Mouse (Mus musculus): Measurements from ENCODE around the gene Gnb3.
"Not testable (repeated sequence)": the region's sequence is repeated elsewhere in the genome, so short reads cannot be mapped to it uniquely, and the experiment has no call there.

Gnb3 gene

DNA sequence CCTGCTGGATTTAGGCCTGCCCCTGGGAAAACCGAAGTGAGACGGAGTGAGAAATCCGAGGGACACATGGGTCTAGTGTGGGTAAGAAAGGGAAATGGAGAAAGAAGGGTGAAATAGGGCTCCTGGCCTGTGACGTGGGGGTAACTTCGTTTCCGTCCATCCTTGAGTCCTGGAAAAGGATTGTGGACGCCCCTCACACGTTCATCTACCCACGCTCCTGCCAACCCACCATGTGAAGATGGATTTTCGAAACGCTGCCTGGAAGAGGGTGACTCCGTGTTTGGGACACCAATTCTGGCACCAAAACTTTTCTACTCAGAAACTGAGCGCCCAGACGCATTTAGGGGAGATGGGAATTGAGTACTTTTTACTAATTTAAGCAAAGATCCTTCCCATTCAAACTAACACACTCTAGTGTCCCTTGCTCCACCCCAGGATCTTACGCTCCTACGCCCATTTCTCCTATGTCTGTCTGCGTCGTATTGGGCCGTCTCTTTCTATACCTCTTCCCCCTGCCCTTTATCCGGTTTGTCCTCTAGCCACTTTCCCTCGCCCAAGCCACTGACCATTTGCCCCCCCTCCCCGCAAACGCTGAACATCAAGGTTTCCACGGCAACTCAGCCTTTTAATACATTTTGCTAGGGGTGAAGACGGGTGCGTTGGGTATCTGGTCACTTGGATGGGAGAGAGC, 17.9 kb upstream of the Gnb3 start:
- no peak for DNase-seq (ENCODE audit: low spot score in 2 of 2)

DNA sequence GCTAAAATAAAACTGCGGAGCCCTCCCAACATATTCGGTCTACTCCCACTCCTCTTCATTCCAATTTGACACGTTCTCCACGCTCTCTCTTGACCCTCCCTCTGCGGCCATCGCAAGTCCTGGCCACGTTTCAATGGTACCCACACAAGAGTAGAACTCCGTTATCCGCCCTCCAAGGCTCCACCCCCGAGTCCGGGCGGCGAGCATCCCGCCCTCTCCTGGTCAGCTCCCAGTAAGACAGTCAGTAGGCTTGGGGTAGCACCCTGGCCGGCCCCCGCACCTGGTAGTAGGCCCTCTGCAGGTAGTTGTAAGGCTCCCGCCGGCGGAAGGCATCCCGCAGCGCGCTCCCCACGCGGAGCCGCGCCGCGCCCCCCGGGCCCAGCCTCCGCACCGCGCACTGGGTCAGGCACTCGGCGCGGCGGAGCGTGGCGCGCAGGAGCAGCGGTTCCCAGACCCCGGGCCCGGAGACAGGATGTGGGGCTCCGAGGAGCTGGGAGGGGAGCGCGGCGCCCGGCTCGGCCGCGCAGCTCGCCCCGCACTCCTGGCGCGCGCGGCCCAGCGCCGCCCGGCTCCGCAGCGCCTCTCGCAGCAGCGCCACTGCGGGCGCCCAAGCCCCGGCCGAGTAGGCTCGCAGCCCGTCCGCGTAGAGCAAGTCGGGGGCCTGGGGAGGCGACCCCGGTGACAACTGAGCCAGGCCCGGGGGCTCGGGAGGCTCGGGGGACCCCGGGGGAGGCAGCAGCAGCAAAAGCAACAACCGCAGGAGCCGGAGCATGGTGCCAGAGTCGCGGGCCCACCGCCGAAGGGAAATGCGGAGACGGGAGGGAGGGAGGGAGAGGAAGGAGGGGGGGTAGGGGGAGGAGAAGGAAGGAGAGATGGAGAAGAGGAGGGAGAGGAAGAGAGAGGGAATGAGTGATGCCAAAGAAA, 17.1 kb upstream of the Gnb3 start, which contains the start of gene P3h3:
P3h3 (minus strand) TSS at position 837 of the 924 bp plus-strand sequence.
- DNase-seq (ENCODE audit: low spot score in 2 of 2): peak; percentile 55 to 76

DNA sequence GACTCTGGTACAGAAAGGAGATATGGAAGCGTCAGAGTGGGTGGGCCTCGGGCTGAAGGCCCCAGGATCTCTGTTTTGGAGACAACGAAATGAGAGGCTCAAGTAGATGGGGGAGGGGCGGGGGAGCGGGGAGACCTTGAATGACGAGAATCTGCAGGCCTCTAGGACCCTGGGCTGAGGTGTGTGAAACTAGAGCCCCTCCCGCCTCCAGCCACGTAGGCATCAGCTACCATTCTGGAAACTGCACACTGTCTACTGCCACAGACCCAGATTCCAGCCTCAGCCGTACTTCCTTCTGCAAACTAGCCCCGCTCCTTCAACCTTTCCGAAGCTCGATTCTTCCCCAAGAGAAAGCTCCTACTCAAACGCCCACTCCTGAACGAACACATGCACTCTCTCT, 16.2 kb upstream of the Gnb3 start:
- DNase-seq (ENCODE audit: low spot score in 2 of 2): no peak

DNA sequence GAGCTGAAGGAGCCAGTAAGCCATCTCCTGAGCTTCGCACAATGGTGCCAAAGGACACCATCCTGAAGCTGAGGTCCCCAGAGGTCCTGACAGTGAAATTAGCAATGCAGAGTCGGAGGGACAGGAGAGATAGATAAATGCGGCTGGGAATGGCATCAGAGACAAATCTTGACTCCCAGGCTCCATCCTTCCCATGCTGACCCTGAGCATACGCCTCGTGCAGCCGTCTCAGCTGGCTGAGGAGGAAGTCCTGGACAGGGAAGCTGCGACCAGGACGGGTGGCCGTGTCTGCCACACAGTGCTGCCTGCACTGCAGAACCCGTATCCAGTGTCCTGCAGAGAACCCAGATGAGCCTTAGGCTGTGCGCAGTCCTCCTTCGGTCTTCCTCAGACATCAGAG, 14.6 kb upstream of the Gnb3 start:
- no peak for DNase-seq (ENCODE audit: low spot score in 2 of 2)

DNA sequence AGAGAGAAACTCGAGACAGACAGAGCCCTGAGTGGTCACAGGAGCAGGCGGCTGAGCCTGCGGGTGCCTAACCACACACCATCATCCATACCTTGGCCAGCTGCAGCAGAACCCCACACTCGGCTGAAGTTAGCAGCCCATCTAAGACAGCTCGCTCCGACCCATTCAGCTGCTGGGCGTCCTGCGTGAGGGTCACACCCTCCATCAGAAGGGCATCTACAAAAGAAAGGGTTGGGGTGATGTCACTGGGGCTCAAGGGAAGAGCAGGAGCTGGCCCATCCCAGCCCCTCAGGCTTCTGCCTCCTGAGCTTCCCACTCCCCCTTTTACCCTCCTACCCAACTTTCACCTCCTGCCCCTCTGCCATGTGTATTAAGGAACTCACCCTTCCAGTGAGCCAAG, 10.5 kb upstream of the Gnb3 start:
- DNase-seq (ENCODE audit: low spot score in 2 of 2): no peak

DNA sequence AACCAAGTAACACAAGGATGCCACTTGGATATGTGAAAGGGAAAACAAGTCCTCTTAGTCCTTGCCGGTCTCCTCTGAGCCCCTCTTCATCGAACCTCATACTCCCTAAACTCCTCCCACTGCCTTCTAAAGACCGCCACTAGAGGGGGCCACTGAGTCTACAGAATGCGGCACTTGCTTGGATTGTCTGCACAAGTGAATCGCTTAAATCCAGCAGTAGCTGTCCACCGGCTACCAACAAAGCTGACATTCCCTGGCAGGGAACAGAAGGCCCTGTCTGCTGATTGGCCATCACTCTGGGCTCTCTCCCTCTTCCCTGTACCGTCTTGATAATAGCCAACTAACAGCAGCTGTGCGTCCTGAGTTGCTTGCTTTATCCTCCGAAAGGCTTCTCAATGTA, 7.2 kb upstream of the Gnb3 start:
- peak; percentile 85 to 92 for DNase-seq (ENCODE audit: low spot score in 2 of 2)

DNA sequence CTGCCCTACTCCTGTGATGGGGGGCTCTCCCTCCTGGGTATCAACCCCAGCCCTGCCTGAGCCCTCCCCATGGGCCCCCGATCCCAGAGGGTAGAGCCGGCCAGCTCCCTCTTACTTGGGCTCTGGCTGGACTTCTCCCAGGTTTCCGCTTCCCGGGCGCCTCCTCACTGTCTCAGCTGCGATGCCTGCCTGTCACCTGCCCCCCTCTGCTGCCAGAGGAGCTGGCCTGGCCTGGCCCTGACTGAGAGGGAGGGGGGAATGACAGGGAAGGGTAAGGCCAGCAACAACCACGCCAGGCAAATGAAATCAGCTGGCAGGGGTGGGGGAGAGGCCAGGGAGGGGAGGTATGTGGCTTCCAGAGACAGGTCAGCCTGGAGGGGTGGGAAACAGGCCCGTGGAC, 270 bp downstream of the Gnb3 start:
- no peak for DNase-seq (ENCODE audit: low spot score in 2 of 2)

DNA sequence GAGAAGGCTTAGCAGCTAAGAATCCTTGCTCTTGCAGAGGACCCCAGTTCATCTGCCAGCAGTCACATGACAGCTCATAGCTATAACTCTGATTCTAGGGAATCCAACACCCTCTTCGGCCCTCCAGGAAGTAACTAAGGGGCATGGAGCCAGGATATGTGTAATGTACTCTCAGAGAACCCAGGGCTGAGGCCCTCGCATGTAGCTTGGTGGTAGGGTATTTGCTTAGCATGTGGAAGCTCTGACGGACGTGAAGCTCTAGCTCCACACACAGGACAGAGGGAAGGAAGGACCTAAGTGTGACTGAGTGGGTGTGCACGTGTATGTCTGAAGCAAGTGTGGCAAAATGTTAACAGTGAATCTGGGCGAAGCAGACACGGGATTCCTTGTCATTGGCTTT, 3.7 kb downstream of the Gnb3 start:
- DNase-seq (ENCODE audit: low spot score in 2 of 2): no peak

DNA sequence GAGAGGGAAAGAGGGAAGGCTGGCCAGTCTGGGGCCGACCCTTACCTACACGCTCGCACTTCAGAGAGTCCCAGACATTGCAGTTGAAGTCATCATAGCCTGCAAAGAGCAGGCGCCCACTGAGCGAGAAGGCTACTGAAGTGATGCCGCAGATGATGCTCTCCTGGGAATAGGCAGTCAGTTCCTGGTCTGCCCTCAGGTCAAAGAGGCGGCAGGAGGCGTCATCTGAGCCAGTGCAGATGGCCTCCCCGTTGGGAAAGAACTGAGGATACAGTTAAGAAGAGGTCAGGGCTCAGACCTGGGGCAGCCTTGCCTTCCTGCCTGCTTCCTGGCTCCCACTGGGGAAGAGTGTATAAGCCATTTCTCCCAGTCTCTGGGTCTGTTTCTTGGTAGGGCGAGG, 4.5 kb downstream of the Gnb3 start:
- no peak for DNase-seq (ENCODE audit: low spot score in 2 of 2)

DNA sequence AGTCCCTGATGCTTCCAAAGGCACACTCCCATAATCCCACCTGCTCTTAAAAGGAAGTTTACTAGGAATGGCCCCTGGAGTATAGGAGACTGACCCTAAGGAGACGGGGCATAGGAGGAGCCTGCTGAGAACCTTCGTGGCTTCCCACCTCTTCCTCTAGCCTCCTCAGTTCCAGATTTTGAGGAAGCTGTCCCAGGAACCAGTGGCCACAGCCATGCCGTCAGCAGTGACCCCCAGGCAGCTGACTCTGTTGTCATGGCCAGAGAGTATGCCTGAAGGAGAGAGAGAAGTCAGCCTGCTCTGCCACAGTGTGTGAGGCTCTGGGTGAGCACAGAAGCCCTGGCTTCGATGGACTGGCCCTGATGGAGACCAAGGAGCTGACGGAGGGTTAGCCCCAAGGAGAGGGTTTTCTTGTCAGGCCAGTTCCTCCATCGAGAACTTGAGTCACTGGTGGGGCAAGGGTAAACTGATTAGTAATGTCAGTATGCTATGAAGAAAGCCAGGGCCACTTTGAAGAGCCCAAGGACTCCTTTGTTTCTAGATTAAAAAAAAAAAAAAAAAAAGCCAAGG, 5.5 kb downstream of the Gnb3 start:
- DNase-seq (ENCODE audit: low spot score in 2 of 2): no peak

DNA sequence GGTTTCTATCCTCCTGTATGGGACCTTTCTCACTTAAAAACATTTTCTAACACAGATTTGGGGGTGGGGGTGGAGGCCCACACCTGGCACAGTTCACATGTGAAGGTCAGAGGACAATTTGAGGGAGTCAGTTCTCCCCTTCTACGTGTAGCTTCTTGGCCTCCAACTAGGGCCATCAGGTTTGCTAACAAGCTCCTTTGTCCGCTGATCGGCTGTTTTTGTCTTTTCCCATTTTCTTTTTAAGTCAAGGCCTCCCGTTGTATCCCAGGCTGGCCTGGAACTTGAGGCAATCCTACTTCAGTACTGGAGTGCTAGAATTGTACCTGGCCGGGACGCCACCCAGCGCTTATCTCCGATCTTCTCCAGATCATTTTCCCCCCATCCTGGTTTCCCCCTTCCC, 8.4 kb downstream of the Gnb3 start:
- DNase-seq (ENCODE audit: low spot score in 2 of 2): no peak

DNA sequence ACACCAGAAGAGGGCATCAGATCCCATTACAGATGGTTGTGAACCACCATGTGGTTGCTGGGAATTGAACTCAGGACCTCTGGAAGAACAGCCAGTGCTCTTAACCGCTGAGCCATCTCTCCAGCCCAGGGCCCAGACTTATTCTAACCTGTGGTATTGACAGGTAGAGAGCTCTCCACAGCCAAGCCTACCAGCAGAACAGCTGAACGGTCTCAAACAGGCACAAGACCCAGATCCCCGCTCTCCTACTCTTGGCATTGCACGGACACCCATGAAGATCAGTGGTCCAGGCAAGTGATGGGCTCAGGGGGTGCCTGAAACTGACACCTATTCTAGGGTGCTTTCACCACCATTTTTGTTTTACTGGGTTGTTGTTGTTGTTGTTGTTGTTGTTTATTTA, 8.9 kb downstream of the Gnb3 start:
- not testable (repeated sequence) for DNase-seq (ENCODE audit: low spot score in 2 of 2)

DNA sequence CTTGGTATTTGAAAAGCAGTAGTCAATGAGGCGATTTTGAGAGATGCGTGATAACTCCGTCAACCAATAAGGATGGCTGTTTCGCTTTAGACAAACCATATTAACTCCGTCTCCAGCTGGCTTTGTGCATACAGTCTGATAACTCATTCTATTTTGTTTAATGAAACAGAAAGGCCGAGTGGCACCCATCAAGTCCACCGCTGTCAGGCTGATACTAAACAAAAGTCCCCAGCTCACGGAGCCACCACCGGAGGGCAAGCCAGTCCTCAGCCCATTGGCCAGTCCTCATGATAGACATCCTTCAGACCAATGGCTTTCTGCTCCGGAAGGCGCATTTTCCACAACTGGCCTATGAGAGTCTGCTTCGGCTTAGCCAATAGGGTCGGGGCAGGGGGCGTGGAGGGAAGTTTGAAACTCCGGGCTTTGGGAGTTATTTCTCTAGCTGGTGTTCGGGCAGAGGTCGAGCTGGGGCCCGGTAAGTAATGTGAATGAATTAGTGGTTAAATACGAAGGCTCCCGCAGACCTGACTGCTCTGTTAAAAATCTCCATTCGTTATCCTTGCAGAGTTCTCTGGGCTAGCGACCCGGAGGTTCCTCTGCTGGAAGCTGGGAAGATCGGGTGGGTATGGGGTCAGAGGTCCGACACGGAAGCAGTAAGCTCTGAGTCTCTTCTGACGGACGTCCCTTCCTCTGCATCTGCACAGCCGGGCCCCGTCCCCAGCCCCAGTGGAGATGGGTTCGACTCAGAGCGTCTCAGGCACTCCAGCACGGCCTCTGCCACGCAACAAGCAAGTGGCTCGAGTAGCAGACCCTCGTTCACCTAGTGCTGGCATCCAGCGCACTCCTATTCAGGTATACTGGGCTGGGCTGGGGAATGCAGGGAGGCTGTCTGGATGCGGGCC, 10.0 kb downstream of the Gnb3 start:
- DNase-seq (ENCODE audit: low spot score in 2 of 2): peak; percentile 91 to 92

DNA sequence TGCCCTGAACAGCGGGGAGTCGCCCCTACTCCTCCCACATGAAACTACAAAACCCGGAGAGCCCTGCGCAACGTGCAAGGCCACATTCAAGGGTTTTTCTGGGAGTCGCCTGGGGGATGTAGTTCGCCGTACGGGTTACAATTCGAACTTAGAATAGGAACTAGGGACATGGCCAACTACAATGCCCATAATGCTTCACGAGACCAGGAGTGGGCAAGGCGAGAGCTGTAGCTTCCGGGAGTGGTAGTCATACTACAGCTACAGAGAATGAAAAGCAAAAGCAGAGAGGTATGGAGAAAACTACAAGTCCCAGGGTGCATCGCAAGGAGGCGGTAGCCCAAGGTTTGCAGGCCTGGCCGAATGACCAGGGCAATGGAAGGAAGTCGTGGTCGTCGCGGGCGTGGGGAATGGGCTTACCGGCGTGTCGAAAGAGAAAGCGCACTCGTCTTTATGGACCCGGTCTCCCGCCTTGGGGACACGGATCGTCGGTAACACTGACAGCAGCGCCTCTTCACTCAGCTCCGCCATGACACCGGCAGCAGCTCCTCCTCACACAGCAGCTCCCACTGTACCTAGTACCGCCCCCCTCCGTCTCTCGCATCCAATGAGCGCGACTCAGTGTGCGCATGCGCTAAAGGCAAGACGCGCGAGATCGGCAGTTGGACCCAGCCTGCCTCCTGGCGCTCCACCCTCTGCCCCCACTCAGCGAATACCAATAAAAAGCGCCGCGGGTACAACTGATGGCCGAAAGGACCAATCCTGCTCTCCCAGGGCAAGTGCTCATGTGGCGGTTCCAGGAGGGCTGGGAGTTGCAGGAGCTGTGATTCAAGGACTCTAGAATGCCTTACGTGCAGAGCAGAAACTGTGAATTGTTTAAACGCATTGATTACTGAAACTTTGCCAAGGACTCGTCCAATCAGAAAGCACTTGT, 10.9 kb downstream of the Gnb3 start, which contains the start of the genes Usp5 and Cdca3:
Usp5 (minus strand) TSS at position 617 of the 931 bp plus-strand sequence.
Cdca3 (plus strand) TSS at position 680 of the 931 bp plus-strand sequence.
- peak; percentile 98 to 99 for DNase-seq (ENCODE audit: low spot score in 2 of 2)

DNA sequence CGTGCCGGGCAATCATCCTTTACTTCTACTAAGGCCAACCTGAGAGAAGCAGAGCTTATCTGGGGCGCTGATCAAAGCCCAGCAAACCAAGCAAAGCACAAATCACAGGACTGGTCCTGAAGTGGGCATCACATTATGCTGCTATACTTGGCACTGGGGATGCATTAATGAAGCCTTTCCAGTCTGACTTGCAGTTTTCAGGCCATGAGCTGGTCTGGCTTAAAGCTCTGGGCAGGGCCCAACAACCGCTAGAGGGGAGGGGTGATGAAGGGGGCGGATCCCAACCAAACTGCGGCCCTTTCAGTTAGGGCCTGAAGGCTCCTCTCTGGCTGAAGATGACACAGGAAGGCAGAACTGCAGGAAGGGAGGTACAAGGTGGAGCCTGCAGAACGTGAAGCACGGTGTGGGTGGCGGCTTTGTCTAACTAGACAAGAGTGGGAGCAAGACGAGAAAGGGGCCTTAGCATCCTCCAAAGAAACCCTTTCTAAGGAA, 11.9 kb downstream of the Gnb3 start:
- peak; percentile 18 to 47 for DNase-seq (ENCODE audit: low spot score in 2 of 2)

DNA sequence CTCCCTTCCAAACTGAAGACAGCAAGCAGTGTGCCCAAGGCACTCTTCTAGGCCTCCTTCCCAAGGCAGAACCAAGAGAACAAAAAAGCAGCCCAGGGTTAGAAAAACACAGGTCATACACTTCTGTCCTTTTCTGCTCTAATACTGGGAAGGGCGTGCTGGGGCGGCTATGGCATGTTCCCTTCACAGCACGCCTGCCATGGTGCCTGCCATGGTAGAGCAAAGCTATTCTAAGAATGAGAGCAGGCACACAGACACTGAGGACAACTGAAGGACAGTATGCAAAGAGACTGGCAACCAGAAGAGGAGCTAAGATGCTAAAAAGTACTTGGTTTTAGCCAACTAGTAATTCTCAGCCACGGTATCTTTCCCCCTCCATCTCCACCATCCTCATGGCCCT, 18.0 kb downstream of the Gnb3 start:
- DNase-seq (ENCODE audit: low spot score in 2 of 2): no peak

DNA sequence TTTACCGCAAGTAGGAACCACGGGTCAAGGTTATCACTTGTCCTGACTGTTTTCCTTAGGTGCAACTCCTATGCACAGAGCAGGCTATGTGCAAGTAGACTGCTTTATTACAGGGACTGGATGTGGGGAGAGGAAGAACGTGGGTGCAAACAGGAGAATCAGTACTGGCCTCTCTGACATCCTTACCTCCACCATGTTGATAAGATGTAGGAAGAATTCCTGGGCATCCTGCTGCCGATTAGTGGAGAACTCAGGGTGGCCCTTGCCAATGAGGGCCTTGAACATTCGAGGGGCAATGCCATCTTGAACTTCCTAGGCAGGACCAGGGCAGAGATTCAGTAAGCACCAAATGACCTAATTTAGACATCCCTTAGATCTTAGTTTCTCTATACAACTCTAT, 19.2 kb downstream of the Gnb3 start:
- no peak for DNase-seq (ENCODE audit: low spot score in 2 of 2)

DNA sequence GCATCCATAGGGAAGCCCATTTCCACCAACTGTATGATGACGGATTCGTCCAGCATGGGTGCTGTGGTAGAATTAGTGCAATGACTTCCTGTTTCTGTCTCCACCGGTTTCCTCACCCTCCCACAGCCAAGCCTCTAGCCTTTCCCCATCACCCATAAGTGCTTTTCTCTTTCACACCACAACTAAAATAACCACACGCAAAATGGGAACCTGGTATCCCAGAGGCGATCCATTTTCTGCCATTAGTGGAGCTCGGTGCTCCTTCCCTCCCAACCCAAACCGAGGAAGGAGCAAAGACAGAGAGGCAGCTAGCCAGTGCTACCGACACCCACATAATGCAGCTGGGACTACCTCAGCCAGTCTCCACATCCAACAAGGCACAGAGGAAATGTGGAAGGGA, 22.1 kb downstream of the Gnb3 start:
- DNase-seq (ENCODE audit: low spot score in 2 of 2): no peak

DNA sequence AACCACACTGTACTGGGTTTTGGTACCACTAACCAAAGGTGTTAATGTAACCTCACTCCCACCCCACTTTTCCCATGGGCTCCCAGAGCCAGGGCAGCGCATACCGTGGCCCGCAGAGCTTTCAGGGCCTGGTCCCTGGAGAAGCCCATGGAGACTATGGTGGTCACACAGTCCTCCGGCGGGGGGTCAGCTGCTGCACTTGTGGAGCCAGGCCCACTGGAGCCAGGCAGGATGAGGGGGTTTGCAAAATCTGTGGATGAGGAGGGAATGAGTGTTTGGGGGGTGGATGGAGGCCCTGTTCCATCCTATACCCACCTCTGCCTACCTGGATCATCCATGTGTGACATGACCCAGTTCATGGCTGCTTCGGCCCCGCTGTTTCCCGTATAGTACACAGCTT, 22.5 kb downstream of the Gnb3 start:
- no peak for DNase-seq (ENCODE audit: low spot score in 2 of 2)

DNA sequence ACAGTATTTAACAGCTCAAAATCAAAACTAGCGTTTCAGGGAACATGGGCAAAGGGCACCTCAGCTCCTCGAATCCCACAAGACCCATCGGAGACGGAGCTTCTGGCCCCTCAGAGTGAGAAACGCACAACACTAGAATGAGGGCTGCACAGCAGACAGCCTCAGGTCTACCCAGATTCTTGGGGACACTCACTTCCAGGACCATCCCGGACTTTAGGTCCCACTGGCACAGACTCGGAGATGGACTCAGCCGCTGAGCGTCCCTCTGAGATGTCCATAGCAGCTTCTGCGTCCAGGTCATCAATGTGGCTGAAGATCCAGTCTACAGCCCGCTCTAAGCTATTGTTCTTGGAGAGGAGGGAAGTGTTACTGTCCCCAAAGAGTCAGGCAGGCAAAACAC, 22.9 kb downstream of the Gnb3 start:
- no peak for DNase-seq (ENCODE audit: low spot score in 2 of 2)

All from natural killer cell, adult 2 months (primary cell).